Mouse (Mus musculus): Measurements from ENCODE around the gene Tmem138. TPM values are rescaled to one million over a fixed set of nuclear protein-coding genes. Genes with fewer than 3 reads are reported as not detected.

The Tmem138 gene
- 19.4 and 21.6 TPM in 2 replicates for polyA plus RNA-seq (2015; fragmentation: Nextera tagmentation; extraction: Ambion mirVana)

GRCm38 (mm10) chr19:10576690-10577561 lies at the start of gene Tmem138, which contains the start of gene Cyb561a3:
Gene Tmem138, minus strand, starts transcription at chr19:10577362.
Gene Cyb561a3, plus strand, starts transcription at chr19:10577172.
- no peaks in the 10 kb centered on the region for H3K9me3 ChIP-seq (ENCODE audit: low read length)
- TF ChIP-seq EP300 (IDR thresholded peaks at IDR 0.05): peak; percentile 47
- TF ChIP-seq CTCF (IDR thresholded peaks at IDR 0.05): peak; percentile 75
- H3K4me3 ChIP-seq (ENCODE audit: low read depth, low read length): peak within 1 kb of the TSS; percentile 50
- H3K4me1 ChIP-seq (ENCODE audit: insufficient read depth, low read depth, low read length): 0 out of 2 replicates have a peak, but pooled peaks cover 2% of the 10 kb centered on the region
- under 1% methylated on average over 44 of the region's 44 CpGs for WGBS
- H3K36me3 ChIP-seq (ENCODE audit: insufficient read depth, low read length): peaks cover 10% of the 10 kb centered on the region
- H3K27ac ChIP-seq (ENCODE audit: low read length): peak within 1 kb of the TSS; percentile 89
- H3K4me2 ChIP-seq (replicated peaks; ENCODE audit: low read depth, low read length): peak within 1 kb of the TSS; percentile 73
- peak within 1 kb of the TSS; percentile 65 for H3K9ac ChIP-seq (replicated peaks; ENCODE audit: low read depth)
- ATAC-seq: peak; percentile 97
- DNase-seq (ENCODE audit: low spot score): peak; percentile 98
- no peaks in the 10 kb centered on the region for H3K27me3 ChIP-seq (replicated peaks; ENCODE audit: insufficient read depth, low read length)

GRCm38 (mm10) chr19:10608573-10609240 lies 31.5 kb upstream of the Tmem138 start:
- Histone ChIP-seq H3K27me3 (replicated peaks; ENCODE audit: insufficient read depth, low read length) (no peaks in the 10 kb centered on the region), H3K9me3 (ENCODE audit: low read length) (no peaks in the 10 kb centered on the region), H3K27ac (ENCODE audit: low read length) (no peak overlapping the region), H3K4me3 (ENCODE audit: low read depth, low read length) (no peak overlapping the region), H3K9ac (replicated peaks; ENCODE audit: low read depth) (no peak overlapping the region), H3K4me1 (ENCODE audit: insufficient read depth, low read depth, low read length) (peaks cover 5% of the 10 kb centered on the region; the same call in 1 of the 2 replicates), H3K4me2 (replicated peaks; ENCODE audit: low read depth, low read length) (no peak overlapping the region), H3K36me3 (ENCODE audit: insufficient read depth, low read length) (peaks cover 43% of the 10 kb centered on the region; the same call in 1 of the 2 replicates)
- 72% methylated on average over 5 of the region's 5 CpGs for WGBS
- ATAC-seq (no peak), DNase-seq (ENCODE audit: low spot score) (peak; percentile 12)
- TF ChIP-seq EP300 (IDR thresholded peaks at IDR 0.05) (no peak), CTCF (IDR thresholded peaks at IDR 0.05) (no peak)

- peak overlapping the region; percentile 90 for H3K9ac ChIP-seq (replicated peaks; ENCODE audit: low read depth)
- H3K9me3 ChIP-seq (ENCODE audit: low read length): no peaks in the 10 kb centered on the region
- peaks cover 9% of the 10 kb centered on the region; the same call in 1 of the 2 replicates for H3K4me1 ChIP-seq (ENCODE audit: insufficient read depth, low read depth, low read length)
- ATAC-seq (peak; percentile 42), DNase-seq (ENCODE audit: low spot score) (peak; percentile 65)
- H3K27me3 ChIP-seq (replicated peaks; ENCODE audit: insufficient read depth, low read length): no peaks in the 10 kb centered on the region
- no peak for TF ChIP-seq EP300 (IDR thresholded peaks at IDR 0.05)
- no peak for TF ChIP-seq CTCF (IDR thresholded peaks at IDR 0.05)
- H3K27ac ChIP-seq (ENCODE audit: low read length): peak overlapping the region; percentile 98
- peak overlapping the region; percentile 93 for H3K4me3 ChIP-seq (ENCODE audit: low read depth, low read length)
- WGBS: 3% methylated on average over 20 of the region's 20 CpGs
- H3K36me3 ChIP-seq (ENCODE audit: insufficient read depth, low read length): peaks cover 22% of the 10 kb centered on the region; the same call in 1 of the 2 replicates
- H3K4me2 ChIP-seq (replicated peaks; ENCODE audit: low read depth, low read length): peak overlapping the region; percentile 68
Measured at GRCm38 (mm10) chr19:10605901-10606622, 28.9 kb upstream of the Tmem138 start.

GRCm38 (mm10) chr19:10605293-10605900 lies 28.2 kb upstream of the Tmem138 start, which contains the start of the genes Ddb1 and Tkfc:
Gene Ddb1, plus strand, starts transcription at chr19:10605327.
Gene Tkfc, minus strand, starts transcription at chr19:10605654.
- Histone ChIP-seq H3K4me2 (replicated peaks; ENCODE audit: low read depth, low read length) (peak within 1 kb of the TSS; percentile 68), H3K4me1 (ENCODE audit: insufficient read depth, low read depth, low read length) (peaks cover 9% of the 10 kb centered on the region; the same call in 1 of the 2 replicates), H3K9me3 (ENCODE audit: low read length) (no peaks in the 10 kb centered on the region), H3K4me3 (ENCODE audit: low read depth, low read length) (peak within 1 kb of the TSS; percentile 93), H3K9ac (replicated peaks; ENCODE audit: low read depth) (peak within 1 kb of the TSS; percentile 90), H3K27ac (ENCODE audit: low read length) (peak within 1 kb of the TSS; percentile 98), H3K36me3 (ENCODE audit: insufficient read depth, low read length) (peaks cover 16% of the 10 kb centered on the region; the same call in 1 of the 2 replicates), H3K27me3 (replicated peaks; ENCODE audit: insufficient read depth, low read length) (no peaks in the 10 kb centered on the region)
- TF ChIP-seq CTCF (IDR thresholded peaks at IDR 0.05): peak; percentile 76
- TF ChIP-seq EP300 (IDR thresholded peaks at IDR 0.05): no peak
- under 1% methylated on average over 46 of the region's 49 CpGs for WGBS
- ATAC-seq: peak; percentile 97
- DNase-seq (ENCODE audit: low spot score): peak; percentile 99

- H3K27ac ChIP-seq (ENCODE audit: low read length): peak overlapping the region; percentile 98
- no peaks in the 10 kb centered on the region for H3K27me3 ChIP-seq (replicated peaks; ENCODE audit: insufficient read depth, low read length)
- H3K9ac ChIP-seq (replicated peaks; ENCODE audit: low read depth): no peak overlapping the region
- H3K9me3 ChIP-seq (ENCODE audit: low read length): no peaks in the 10 kb centered on the region
- peaks cover 11% of the 10 kb centered on the region; the same call in 1 of the 2 replicates for H3K36me3 ChIP-seq (ENCODE audit: insufficient read depth, low read length)
- H3K4me3 ChIP-seq (ENCODE audit: low read depth, low read length): peak overlapping the region; percentile 93; the same call in 1 of the 2 replicates
- peak overlapping the region; percentile 68 for H3K4me2 ChIP-seq (replicated peaks; ENCODE audit: low read depth, low read length)
- TF ChIP-seq CTCF (IDR thresholded peaks at IDR 0.05): no peak
- no peak for TF ChIP-seq EP300 (IDR thresholded peaks at IDR 0.05)
- WGBS: 32% methylated on average over 3 of the region's 3 CpGs
- peak; percentile 19 for DNase-seq (ENCODE audit: low spot score)
- H3K4me1 ChIP-seq (ENCODE audit: insufficient read depth, low read depth, low read length): peaks cover 9% of the 10 kb centered on the region; the same call in 1 of the 2 replicates
- no peak for ATAC-seq
Measured at GRCm38 (mm10) chr19:10604534-10604933, 27.4 kb upstream of the Tmem138 start.
